Mouse (Mus musculus): ENCODE results near the gene Fam136a. TPM values are rescaled to one million over a fixed set of nuclear protein-coding genes. Genes with fewer than 3 reads are reported as not detected.
"Not testable (repeated sequence)": the region's sequence is repeated elsewhere in the genome, so short reads cannot be mapped to it uniquely, and the experiment has no call there.

The Fam136a gene
- 40.6 and 40.9 TPM in 2 replicates for total RNA-seq (2014; fragmentation: Nextera tagmentation)
- 74.9 and 88.5 TPM in 2 replicates for total RNA-seq (2017)

DNA sequence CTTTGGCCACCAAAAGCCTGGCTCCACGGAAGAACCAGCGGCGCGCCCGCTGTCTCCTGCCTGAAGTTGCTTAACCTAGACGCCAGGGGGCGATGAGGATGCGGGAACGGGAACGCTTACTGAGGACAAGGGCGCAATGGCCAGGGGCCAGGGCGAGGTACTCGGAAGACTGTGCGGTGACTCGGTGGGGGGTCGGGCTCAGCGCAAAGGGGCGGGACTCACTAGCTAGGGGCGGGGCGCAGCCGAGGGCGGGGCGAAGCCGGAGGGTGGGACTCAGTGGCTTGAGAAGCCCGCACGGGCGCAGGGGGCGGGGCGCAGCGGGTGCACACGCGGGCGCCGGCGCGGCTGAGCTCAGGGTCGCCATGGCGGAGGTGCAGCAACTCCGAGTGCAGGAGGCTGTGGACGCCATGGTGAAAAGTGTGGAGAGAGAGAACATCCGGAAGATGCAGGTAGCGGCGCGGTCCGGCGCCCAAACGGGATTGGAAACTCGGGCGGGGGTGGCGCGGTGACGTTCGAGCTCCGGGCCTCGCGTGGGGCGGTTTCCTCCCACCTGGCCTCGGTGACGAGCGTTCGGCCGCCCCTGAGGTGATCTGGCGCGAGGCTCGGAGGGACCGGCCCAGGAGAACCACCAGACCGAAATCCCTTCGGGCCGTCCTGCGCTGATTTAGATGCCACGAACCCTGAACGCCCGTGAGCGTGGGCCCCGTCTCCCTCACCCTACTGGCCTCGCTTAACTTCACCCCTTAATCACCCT lies at the start of gene Fam136a:
Fam136a (plus strand) TSS at position 276 of the 754 bp plus-strand sequence.
- ATAC-seq (replicated peaks; ENCODE audit: low FRiP score, low TSS enrichment, poor library complexity, severe bottlenecking) = peak; percentile 91

DNA sequence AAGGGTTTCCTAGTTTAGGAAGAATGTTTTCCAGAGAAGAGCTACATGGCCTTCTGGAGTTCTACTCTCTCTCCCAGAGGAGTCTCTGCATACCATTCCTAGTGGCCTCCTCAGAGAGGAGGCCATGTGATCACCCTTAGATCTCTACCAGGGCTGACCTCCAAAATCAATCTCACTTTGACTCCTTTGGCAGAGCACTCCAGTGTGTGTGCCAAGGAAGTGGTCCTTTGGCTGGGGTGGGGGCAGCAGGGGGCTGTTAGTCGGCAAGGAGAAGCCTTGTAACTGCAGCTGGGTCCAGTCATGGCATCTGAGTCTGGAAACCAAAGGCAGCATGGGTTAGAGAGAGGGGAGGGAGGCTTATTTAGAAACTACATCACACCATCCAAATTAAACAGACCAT lies 48.4 kb upstream of the Fam136a start:
- no peak for ATAC-seq (replicated peaks; ENCODE audit: low FRiP score, low TSS enrichment, poor library complexity, severe bottlenecking)

DNA sequence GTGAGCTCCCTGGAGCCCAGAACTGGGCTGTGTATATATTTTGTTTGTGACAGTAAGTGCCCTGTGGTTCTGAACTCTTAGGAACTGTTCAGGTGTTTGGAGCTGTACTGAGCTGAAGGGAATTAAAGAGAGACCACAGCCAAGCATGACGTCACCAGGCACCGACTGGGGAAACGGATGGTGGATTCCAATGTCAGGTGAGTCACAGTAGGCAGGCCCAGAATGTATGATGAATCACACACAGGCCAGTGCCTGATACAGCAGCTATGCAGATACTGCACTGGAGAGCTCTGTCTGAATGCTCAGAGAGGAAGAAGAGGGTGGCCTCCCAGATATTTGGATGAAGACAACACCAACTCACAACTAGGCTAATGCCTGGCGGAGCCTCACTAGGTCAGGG lies 46.6 kb upstream of the Fam136a start:
- no peak for ATAC-seq (replicated peaks; ENCODE audit: low FRiP score, low TSS enrichment, poor library complexity, severe bottlenecking)

DNA sequence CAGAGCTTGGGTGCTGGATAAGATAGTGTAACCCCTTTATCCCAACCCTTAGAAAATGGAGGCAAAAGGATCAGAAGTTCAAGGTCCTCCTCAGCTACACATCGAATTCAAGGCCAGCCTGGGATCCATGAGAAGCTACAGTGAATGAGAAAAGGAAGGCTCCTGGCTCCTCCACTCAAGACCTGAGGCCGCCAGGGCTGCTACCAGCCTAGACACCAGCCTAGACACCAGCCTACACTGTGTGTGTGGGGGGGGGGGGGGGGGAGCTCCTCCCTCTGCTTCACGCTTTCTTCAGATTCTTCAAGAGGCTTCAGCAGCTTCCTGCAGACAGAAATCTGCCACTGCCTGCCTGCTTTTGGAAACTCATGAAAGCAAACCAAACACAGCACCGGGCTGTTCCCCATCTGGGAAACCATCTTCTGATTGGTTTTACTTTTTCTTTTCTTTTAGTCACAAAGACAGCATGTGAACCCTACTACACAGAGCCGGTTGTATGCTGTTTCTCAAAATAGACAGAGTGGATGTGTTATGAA lies 43.3 kb upstream of the Fam136a start:
- no peak for ATAC-seq (replicated peaks; ENCODE audit: low FRiP score, low TSS enrichment, poor library complexity, severe bottlenecking)

DNA sequence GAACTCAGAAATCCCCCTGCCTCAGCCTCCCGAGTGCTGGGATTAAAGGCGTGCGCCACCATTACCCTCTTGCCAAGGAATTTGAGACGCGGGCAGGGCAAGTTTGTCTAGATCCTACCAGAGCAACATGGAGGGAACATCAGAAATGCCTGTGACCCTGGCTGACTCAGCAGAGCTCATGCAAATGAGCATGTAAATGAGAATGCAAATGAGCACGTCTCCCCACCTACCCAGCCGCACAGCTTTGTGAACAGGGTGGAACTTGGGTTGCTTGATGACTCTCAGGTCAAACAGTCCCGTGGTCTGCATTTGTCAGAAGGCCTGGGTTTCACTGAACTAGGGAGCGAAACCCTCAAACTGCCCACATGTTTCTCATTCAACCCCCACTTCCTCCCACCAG lies 42.5 kb upstream of the Fam136a start:
- no peak for ATAC-seq (replicated peaks; ENCODE audit: low FRiP score, low TSS enrichment, poor library complexity, severe bottlenecking)

DNA sequence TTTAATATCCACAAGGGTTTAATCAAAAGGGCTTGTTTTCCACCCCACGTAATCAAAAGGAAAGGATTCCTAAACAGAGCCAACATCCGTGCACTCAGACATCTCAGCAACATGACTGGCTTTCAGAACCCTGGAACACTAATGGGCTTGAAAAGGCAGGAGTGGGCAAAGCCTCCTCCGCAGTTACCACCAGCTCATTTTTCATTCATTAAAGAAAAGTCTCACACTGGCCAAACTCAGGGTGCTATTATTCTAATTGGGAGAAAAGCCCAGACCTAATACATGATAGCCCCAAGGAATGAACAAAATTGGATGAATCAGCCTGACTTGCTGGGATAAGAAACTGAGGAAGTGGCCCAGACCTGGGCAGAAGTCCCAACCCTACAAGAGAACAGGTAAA lies 41.0 kb upstream of the Fam136a start:
- no peak for ATAC-seq (replicated peaks; ENCODE audit: low FRiP score, low TSS enrichment, poor library complexity, severe bottlenecking)

DNA sequence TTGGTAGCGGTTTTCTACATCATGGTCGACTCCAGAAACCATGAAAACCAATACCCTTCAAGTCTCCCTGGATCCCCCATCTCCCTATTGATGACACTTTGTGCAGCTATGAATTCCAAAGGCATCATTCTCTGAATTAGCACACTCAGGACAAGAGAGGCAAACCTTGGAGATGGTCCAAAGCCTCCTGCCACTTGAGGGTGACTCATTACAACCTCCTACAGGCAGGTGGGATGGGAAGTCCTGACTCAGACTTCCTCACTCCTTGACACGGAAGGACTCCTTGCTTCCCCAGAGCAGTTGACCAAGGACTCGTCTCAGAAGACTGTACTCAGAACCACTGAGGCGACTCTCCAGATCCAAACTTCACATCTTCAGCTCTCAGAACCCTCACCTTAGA lies 39.8 kb upstream of the Fam136a start:
- no peak for ATAC-seq (replicated peaks; ENCODE audit: low FRiP score, low TSS enrichment, poor library complexity, severe bottlenecking)

DNA sequence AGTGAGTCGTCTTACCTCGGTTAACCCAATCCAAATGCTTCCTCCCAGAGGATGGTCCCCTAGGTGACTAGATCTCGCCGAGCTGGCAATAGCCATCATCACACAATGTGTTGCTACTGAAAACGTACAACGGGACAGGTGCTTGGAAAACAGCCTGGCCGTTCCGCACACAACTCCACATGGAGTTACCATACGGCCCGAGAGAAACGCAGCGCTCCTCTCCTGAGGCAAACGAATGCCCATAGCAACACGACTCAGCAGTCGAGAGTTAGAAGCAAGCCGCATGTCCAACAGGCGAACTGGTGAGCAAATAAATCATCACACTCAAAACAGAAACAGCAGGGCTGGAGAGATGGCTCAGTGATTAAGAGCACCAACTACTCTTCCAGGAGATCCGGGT lies 38.6 kb upstream of the Fam136a start:
- ATAC-seq (replicated peaks; ENCODE audit: low FRiP score, low TSS enrichment, poor library complexity, severe bottlenecking) = no peak

DNA sequence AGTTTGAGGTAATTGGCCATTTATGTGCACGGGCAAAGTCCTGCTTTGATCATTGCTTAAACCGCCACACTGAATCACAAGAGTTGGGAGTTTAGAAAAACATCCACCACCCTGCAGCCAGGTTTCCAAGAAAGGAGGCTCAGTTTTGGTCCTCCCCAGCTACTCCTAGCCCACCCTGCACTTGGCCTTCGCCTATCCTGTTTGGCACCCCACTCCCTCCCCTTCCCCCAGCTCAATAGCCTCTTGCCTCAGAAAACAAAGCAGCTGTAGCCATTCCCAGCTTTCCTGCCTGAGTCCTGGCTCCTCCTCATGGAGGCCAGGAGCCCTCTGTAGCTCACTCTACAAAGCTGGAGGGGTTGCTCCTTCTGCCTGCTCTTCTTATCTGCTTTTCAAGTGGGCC lies 37.1 kb upstream of the Fam136a start:
- no peak for ATAC-seq (replicated peaks; ENCODE audit: low FRiP score, low TSS enrichment, poor library complexity, severe bottlenecking)

DNA sequence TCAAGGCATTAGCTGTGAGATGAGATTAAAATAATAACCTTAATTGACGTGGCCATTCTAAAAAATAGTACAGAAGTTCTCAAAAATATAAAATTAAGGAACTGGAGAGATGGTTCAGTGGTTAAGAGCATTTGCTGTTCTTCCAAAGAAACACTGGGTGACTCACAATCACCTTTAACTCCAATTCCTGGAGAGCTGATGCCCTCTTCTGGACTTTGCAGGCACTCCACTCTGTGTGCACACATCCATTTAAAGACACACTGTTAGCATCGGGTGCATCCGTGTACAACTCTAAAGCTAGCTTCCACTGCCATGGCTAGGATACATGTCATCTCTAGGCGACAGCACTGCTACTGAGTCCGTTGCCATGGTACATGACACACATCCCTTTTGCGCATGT lies 35.5 kb upstream of the Fam136a start:
- ATAC-seq (replicated peaks; ENCODE audit: low FRiP score, low TSS enrichment, poor library complexity, severe bottlenecking) = no peak

DNA sequence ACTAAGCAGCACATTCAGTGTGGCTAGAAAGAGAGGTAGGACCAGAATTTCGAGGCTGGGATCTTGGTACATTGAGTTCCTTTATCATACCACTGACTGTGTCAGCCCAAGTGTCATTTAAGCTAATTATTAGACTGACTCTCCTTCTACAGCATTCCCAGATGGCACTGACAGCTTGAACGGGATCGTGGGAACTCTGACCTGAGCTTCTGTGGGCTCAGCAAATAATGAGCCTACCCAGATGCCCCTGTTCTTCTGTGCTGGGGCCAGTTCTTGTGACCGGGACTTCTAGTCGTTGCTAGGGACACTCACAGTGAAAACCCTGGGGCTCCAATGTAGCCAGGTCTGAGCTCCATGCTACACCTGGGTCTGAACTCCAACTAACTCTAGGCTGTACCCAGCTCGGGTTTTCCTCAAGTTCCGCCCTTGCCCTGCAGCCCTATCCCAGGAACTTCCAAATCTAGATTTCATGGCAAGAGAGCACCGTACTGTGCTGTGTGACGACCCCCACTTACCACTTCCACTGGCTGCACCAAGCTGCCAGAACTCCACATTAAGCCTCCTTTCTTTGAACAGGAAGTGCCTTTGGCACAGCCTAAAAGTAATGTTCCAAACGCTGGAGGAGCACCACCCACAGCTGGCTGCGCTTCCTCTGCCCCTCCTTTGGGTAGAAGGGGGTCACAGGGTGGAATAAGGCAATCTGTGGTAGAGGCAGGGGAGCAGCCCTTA lies 30.2 kb upstream of the Fam136a start:
- no peak for ATAC-seq (replicated peaks; ENCODE audit: low FRiP score, low TSS enrichment, poor library complexity, severe bottlenecking)

DNA sequence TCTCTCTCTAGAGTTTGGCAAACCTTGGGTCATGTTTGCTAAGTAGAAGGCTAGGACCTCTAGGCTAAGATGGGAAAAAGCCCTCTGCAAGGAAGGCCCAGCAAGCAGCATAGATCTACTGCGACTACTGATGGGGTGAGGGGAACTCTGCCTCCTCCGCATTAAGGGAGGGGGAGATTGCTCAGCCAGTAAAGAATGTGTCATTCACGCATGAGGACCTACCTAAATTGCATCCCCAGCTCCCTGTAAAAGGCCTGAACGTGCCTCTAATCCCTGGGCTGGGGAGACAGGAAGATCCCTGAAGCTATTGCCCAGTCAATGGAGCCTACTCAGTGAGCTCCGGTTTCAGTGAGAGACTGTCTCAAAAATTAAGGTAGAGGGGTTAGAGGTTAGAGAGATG lies 29.6 kb upstream of the Fam136a start:
- ATAC-seq (replicated peaks; ENCODE audit: low FRiP score, low TSS enrichment, poor library complexity, severe bottlenecking) = no peak

DNA sequence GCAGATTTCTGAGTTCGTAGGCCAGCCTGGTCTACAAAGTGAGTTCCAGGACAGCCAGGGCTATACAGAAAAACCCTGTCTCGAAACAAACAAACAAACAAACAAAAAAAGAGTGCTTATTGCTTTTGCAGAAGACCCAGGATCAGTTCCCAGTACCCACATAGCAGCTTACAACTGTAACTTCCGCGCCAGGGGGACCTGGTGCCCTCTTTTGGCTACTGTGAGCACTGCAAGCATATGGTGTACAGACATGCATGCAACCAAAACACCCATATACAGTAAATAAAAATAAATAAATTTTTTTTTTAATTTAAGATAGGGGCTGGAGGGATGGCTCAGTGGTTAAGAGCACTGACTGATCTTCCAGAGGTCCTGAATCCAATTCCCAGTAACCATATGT lies 29.1 kb upstream of the Fam136a start:
- ATAC-seq (replicated peaks; ENCODE audit: low FRiP score, low TSS enrichment, poor library complexity, severe bottlenecking) = not testable (repeated sequence)

DNA sequence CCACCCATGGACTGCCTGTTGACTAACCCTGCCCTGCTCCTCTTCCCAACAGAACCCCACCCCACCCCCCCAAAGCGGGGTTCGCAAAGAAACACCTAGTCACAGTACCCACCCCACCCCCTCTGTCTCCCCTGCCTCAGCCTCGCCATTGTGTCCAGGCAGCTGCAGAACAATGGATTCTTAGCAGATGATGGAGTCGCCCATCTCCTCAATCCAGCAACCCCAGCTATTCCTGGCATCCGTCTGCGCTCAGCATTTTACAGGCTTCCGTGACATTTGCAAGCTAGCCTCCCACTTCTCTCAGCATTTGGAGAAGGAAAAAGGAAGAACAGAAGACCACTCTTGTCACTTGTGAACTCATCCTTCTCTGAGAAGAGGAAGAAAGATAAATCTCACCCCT lies 21.8 kb upstream of the Fam136a start:
- ATAC-seq (replicated peaks; ENCODE audit: low FRiP score, low TSS enrichment, poor library complexity, severe bottlenecking) = no peak

DNA sequence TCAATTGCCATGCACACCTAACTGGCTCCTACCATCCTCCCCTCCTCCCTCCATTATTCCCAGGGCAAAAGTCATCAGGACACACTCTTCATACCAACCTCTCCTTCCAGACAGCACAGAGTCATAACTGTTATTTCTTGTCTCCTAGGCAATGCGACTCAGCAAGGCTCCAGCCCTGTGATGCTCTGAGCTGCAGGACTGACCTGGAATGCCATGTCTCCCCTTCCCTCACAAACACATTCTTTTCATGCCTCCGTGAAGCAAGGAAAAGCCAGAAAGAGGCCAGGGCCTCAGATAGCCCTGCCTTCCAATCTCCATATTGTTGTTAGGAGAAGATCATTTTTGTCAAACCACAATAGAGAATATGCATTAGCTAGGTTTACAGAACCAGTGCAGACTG lies 19.4 kb upstream of the Fam136a start:
- ATAC-seq (replicated peaks; ENCODE audit: low FRiP score, low TSS enrichment, poor library complexity, severe bottlenecking) = no peak

DNA sequence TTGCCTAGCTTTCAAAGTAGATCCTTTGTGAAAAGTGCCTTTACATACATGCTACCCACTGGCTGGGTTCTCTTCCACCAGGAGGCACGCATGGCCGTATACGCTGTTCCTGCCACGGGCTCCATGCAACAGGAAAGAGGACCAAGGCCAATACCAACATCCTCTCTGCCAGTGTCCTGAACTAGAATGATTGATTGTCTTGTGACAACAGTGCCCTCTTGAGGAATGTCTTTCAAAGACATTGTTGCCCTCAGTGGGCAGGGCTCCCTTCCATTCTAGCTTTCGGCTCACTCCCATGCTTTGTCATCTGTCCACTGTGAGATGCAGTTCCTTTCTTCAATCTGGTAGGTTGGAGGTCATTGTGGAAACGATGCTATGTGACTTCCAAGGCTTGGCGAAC lies 16.2 kb upstream of the Fam136a start:
- ATAC-seq (replicated peaks; ENCODE audit: low FRiP score, low TSS enrichment, poor library complexity, severe bottlenecking) = peak; percentile 65

DNA sequence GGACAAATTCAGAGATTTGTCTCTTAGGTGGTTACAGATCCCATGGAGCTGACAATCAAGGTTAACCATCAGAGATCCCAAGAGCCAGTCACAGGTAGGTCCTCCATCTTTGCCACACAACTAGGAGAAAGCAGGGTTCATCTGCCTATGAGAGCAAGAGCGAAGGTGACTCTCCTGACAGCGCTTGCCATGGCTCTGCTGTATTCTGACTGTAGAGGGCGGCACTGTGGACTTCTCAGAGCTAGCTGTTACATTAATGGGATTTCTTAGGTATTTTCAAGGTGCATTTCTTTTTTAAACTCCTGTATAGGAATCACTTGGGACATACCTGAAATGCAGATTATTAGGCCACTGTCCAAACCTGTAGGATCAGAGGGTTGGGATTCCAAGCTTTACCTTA lies 10.5 kb upstream of the Fam136a start:
- peak; percentile 55; the same call in 1 of the 2 replicates for ATAC-seq (replicated peaks; ENCODE audit: low FRiP score, low TSS enrichment, poor library complexity, severe bottlenecking)

DNA sequence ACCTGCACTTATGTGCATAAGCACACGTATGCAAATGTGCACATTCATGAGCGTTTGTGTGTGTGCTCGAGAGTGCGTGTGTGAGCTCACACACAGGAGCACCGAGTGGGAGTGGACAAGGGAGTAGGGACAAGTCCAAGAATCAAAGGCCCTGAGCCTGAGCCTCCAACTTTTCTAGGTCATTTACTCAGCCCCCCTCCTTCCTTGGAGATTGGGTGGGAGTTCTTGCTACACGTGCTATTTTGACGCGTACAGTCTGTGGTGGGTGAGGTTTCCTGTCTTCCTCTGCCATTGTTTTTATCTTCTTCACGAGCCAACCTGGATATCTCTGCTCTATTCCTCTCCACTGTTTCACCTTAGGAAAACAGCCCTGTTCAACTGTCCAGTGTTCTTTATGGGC lies 8.5 kb upstream of the Fam136a start:
- ATAC-seq (replicated peaks; ENCODE audit: low FRiP score, low TSS enrichment, poor library complexity, severe bottlenecking) = no peak

DNA sequence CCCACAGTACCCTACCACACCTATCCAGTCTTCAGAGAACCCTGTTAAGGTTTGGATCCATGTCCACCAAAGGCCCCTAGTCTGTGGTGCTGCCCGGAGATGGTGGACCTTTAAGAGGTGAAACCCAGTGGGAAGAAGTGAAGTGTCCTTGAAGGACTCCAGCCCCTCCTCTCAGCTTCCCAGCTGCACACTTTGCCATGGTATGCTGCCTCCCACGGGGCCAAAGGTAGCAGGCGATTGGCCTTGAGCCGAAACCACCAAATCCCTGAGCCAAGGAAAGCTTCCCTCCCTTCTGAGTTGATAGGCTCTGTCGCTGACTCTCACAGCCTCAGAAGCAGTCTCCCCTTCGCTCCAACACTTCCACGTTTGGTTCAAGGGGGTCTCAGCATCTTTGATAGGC lies 4.8 kb upstream of the Fam136a start:
- no peak for ATAC-seq (replicated peaks; ENCODE audit: low FRiP score, low TSS enrichment, poor library complexity, severe bottlenecking)

DNA sequence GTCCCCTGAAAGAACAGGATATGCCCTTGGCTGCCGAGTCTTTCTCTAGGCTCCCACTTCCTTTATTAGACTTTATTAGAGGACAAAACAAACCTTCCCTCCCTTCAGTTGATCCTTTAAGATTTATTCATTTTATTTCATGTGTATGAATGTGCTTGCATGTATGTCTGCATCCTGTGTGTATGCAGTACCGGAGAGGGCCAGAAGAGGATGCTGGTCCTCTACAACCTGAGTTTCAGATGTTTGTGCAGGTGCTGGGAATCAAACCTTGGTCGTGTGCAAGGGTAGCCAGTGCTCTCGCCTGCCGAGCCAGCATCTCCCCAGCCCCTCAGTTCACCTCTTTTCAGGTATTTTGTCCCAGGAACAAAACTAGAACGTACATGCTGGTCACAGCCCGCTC lies 4.1 kb upstream of the Fam136a start:
- no peak for ATAC-seq (replicated peaks; ENCODE audit: low FRiP score, low TSS enrichment, poor library complexity, severe bottlenecking)
